Mouse (Mus musculus) hindbrain, embryonic 16.5 days (tissue): ENCODE results near the gene Clmp. TPM values are rescaled to one million over a fixed set of nuclear protein-coding genes. Genes with fewer than 3 reads are reported as not detected.

ENCODE experiments used
- ATAC-seq: fragments of 200-750 bp; cut with Nextera tagmentation; 2 replicates; pipeline ENCODE4 v1.8.0; 2017; ENCODE audit warnings: moderate TSS enrichment, moderate library complexity
- H3K27ac ChIP-seq: fragments of 300-500 bp; sonication (generic); 2 replicates; pipeline ENCODE4 v1.5.1; 2014; ENCODE audit warnings: low read depth, mild to moderate bottlenecking, control low read depth, low read length, moderate library complexity
- H3K27me3 ChIP-seq: fragments of 300-500 bp; sonication (generic); replicated peaks from 2 replicates; pipeline ENCODE4 v1.6.1; 2014; ENCODE audit warnings: low read length; ENCODE audit not compliant: control insufficient read depth, insufficient read depth
- H3K36me3 ChIP-seq: fragments of 300-500 bp; sonication (generic); 2 replicates; pipeline ENCODE4 v1.6.1; 2014; ENCODE audit warnings: mild to moderate bottlenecking, low read length, moderate library complexity, mixed read lengths; ENCODE audit not compliant: control insufficient read depth, insufficient read depth
- H3K4me1 ChIP-seq: fragments of 300-500 bp; sonication (generic); 2 replicates; pipeline ENCODE4 v1.6.1; 2014; ENCODE audit warnings: low read depth, low read length; ENCODE audit not compliant: control insufficient read depth, insufficient read depth
- H3K4me2 ChIP-seq: fragments of 300-500 bp; sonication (generic); 2 replicates; pipeline ENCODE4 v1.6.1; 2014; ENCODE audit warnings: mild to moderate bottlenecking, low read length, control low read depth, moderate library complexity
- H3K4me3 ChIP-seq: fragments of 300-500 bp; sonication (generic); 2 replicates; pipeline ENCODE4 v1.5.1; 2014; ENCODE audit warnings: mild to moderate bottlenecking, low read length, control low read depth, moderate library complexity
- H3K9ac ChIP-seq: fragments of 300-500 bp; sonication (generic); 2 replicates; pipeline ENCODE4 v1.6.1; 2014; ENCODE audit warnings: low read depth, mild to moderate bottlenecking, control low read depth, low read length, moderate library complexity
- H3K9me3 ChIP-seq: fragments of 300-500 bp; sonication (generic); 2 replicates; pipeline ENCODE4 v1.6.1; 2014; ENCODE audit warnings: mild to moderate bottlenecking, low read length, moderate library complexity; ENCODE audit not compliant: control insufficient read depth
- WGBS: fragments of 180-500 bp; shearing (Covaris S2); extraction: QIAGEN DNeasy Blood & Tissue Kit; methylation state at CpG from one replicate; pipeline ENCODE4 v1.1.7; 2014; 5-methylcytosine and 5-hydroxymethylcytosine counted together
- polyA plus RNA-seq: library from polyadenylated mRNA; unstranded; fragments of >200 nt; fragmentation: Nextera tagmentation; extraction: Ambion mirVana; gene quantifications from 2 replicates; pipeline ENCODE4 v1.2.1, GENCODE M21; 2015

Gene Clmp
- polyA plus RNA-seq, 1 experiment from 2014 or later: 49.1 TPM

DNA sequence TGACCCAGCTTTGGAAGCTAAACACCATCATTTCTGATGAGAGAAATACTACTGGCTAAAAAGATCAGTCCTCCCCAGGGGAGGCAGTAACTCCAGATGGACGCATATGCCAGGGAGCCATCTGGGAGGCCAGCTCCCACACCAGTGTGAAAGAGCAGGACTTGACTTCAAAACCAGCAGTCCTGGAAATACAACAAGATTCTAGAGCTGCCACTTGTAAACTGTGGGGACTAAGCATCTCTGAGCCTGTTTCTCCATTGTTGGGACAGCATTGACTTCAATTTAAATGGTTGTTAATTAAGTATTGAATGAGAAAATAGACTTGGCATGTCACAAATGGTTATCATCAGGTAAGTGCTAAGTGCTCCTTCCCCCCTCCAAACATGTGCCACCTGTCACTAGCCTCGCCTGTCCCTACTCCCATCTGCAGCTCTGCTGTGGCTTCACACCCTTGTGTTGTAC, 37.6 kb downstream of the Clmp start:
- Histone ChIP-seq H3K9me3 (no peaks in the 10 kb centered on the region), H3K36me3 (no peaks in the 10 kb centered on the region), H3K9ac (no peak overlapping the region), H3K27ac (no peak overlapping the region), H3K4me2 (no peak overlapping the region), H3K4me3 (no peak overlapping the region), H3K4me1 (no peaks in the 10 kb centered on the region; the same call in none of the 2 replicates), H3K27me3 (no peaks in the 10 kb centered on the region)
- 47% methylated on average over 2 of the region's 2 CpGs for WGBS
- no peak for ATAC-seq

DNA sequence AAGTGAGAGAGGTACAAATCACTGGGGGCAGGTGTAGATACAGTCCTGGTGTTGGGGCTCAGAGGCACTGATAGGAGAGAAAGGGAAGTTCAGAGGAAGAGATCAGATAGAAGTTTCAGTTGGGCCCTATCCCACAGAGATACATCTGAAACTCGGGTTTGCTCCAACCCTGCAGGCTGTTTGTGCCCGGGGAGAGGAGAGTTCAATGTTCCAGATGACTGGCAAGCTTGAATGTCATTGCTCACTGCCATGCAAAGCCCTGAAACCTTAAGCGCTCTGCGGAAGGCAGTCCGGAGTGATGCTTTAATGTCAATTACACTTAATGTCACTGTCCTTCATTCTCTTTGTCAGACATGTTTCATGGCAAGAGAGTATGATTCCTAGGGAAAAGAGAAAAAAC, 39.2 kb downstream of the Clmp start:
- Histone ChIP-seq H3K27ac (no peak overlapping the region), H3K4me1 (no peaks in the 10 kb centered on the region; the same call in none of the 2 replicates), H3K9me3 (no peaks in the 10 kb centered on the region), H3K36me3 (no peaks in the 10 kb centered on the region), H3K9ac (no peak overlapping the region), H3K27me3 (no peaks in the 10 kb centered on the region), H3K4me3 (no peak overlapping the region), H3K4me2 (no peak overlapping the region)
- 39% methylated on average over 5 of the region's 5 CpGs for WGBS
- ATAC-seq: no peak

DNA sequence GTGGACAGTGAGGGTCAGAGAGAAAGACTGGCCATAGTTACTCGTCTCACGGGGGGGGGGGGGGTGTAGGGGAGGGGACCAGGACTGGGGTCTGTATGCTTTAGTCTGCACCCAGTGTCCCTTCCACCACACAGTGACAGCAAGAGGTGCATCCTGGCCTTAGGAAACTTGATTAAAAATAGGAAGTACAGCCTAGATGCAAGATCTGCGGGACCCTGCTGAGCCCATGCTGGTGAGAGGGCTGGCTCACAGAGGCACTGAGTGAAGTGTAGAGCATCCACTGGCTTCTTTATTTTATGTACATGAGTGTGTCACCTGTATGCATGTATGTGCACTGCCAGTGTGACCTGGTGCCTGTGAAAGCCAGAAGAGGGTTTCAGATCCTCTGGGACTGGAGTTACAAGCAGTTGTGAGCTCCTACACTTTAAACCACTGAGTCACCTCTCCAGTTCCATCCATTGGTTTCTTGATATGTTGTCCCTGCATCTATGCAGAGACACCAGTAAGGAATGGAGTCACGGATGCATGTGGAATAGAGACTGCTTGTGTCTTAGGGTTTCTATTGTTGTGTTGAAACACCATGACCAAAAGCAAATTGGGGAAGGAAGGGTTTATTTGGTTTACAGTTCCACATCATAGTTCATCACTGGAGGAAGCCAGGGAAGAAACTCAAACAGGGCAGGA, 41.5 kb downstream of the Clmp start:
- H3K4me1 ChIP-seq: peaks cover 14% of the 10 kb centered on the region
- H3K4me2 ChIP-seq: no peak overlapping the region
- H3K36me3 ChIP-seq: no peaks in the 10 kb centered on the region
- no peak overlapping the region for H3K4me3 ChIP-seq
- no peaks in the 10 kb centered on the region for H3K9me3 ChIP-seq
- no peak for ATAC-seq
- no peak overlapping the region for H3K27ac ChIP-seq
- H3K9ac ChIP-seq: no peak overlapping the region
- H3K27me3 ChIP-seq: no peaks in the 10 kb centered on the region
- 70% methylated on average over 4 of the region's 4 CpGs for WGBS

DNA sequence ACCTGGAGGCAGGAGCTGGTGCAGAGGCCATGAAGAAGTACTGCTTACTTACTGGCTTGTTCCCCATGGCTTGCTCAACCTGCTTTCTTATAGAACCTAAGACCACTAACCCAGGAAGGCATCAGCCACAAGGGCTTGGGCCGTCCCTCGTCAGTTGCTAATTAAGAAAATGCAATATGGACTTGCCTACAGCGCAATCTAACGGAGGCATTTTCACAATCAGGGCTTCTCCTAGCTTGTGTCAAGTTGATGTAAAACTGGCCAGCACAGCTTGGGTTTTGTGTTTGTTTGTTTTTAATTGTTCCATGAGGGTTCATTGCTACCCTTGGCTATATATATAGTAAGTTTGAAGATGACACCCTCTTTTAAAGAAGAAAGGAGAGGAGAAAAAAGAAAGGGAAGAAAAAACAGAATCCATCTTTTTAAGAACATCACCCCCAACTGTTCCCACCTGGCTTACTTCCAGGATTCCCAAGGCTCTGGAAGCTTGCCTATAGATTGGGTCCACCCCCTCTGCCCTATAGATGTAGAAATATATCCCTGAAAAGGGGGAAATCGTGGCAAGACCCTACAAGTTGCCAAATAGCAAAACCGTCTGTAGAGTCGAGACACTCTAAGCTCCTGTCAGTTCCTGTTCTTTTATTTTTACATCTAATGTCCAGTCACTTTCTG, 42.2 kb downstream of the Clmp start:
- no peak overlapping the region for H3K4me3 ChIP-seq
- H3K36me3 ChIP-seq: no peaks in the 10 kb centered on the region
- no peak overlapping the region for H3K9ac ChIP-seq
- 80% methylated on average over 7 of the region's 7 CpGs for WGBS
- no peak for ATAC-seq
- peaks cover 14% of the 10 kb centered on the region for H3K4me1 ChIP-seq
- no peak overlapping the region for H3K4me2 ChIP-seq
- H3K9me3 ChIP-seq: no peaks in the 10 kb centered on the region
- no peak overlapping the region for H3K27ac ChIP-seq
- no peaks in the 10 kb centered on the region for H3K27me3 ChIP-seq

DNA sequence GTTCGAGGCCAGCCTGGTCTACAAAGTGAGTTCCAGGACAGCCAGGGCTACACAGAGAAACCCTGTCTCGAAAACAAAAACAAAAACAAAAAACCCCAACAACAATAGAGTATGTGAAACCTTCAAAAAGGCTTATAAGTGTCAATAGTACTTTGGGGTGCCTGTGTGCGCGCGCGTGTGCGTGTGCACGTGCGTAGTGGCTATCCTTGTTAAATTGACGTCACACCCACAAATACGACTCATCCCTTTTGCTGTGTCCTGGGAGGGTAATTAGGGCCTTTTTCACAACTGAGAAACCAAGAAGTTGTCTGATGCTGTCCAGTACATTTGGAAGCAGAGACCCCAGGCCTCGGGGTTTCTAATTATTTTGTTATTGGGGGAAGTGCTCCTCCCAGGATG, 44.5 kb downstream of the Clmp start:
- no peaks in the 10 kb centered on the region for H3K27me3 ChIP-seq
- peak overlapping the region; percentile 67 for H3K9ac ChIP-seq
- H3K27ac ChIP-seq: peak overlapping the region; percentile 76
- ATAC-seq: peak; percentile 26; the same call in 1 of the 2 replicates
- no peaks in the 10 kb centered on the region for H3K9me3 ChIP-seq
- peaks cover 14% of the 10 kb centered on the region for H3K4me1 ChIP-seq
- H3K36me3 ChIP-seq: no peaks in the 10 kb centered on the region
- peak overlapping the region; percentile 36 for H3K4me3 ChIP-seq
- 67% methylated on average over 12 of the region's 12 CpGs for WGBS
- peak overlapping the region; percentile 57 for H3K4me2 ChIP-seq

GRCm38 (mm10) chr9:40730701-40731590, 45.2 kb downstream of the Clmp start:
- H3K27me3 ChIP-seq: no peaks in the 10 kb centered on the region
- peak overlapping the region; percentile 67 for H3K9ac ChIP-seq
- H3K27ac ChIP-seq: peak overlapping the region; percentile 76
- peak overlapping the region; percentile 36 for H3K4me3 ChIP-seq
- no peaks in the 10 kb centered on the region for H3K9me3 ChIP-seq
- under 1% methylated on average over 35 of the region's 35 CpGs for WGBS
- peak; percentile 69 for ATAC-seq
- H3K4me1 ChIP-seq: peaks cover 14% of the 10 kb centered on the region
- H3K36me3 ChIP-seq: no peaks in the 10 kb centered on the region
- H3K4me2 ChIP-seq: peak overlapping the region; percentile 57

- H3K9ac ChIP-seq: no peak overlapping the region
- H3K4me3 ChIP-seq: peak overlapping the region; percentile 36; the same call in 1 of the 2 replicates
- no peaks in the 10 kb centered on the region for H3K27me3 ChIP-seq
- WGBS: 18% methylated on average over 7 of the region's 7 CpGs
- peak overlapping the region; percentile 76 for H3K27ac ChIP-seq
- peak overlapping the region; percentile 57 for H3K4me2 ChIP-seq
- H3K4me1 ChIP-seq: peaks cover 14% of the 10 kb centered on the region
- no peaks in the 10 kb centered on the region for H3K9me3 ChIP-seq
- ATAC-seq: 0 out of 2 replicates have a peak, but pooled peaks have one; percentile 18
- no peaks in the 10 kb centered on the region for H3K36me3 ChIP-seq
Measured at GRCm38 (mm10) chr9:40731591-40732048, 45.9 kb downstream of the Clmp start.

DNA sequence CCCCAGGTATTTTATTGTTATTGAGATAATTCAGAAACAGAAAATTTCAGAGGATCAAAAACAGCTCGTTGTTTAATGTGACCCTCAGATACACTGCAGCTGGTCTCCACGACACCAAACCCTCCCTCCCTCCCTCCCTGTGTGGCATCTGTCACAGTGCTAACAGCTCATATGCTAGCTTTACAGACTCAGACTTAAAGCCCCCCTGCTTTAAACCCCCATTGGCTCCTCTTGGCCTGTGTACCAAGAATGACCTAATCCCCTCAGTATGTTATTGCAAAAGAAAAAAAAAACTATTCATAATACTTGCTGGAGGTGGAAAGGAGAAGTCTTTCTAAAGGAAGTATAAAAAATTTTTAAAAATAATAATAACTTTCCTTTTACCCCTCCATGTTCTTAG, 46.5 kb downstream of the Clmp start:
- H3K9ac ChIP-seq: no peak overlapping the region
- WGBS: 5% methylated on average over 2 of the region's 2 CpGs
- no peak overlapping the region for H3K4me3 ChIP-seq
- no peaks in the 10 kb centered on the region for H3K9me3 ChIP-seq
- no peak overlapping the region for H3K27ac ChIP-seq
- peaks cover 14% of the 10 kb centered on the region for H3K4me1 ChIP-seq
- no peak; the same call in 1 of the 2 replicates for ATAC-seq
- no peaks in the 10 kb centered on the region for H3K36me3 ChIP-seq
- H3K27me3 ChIP-seq: no peaks in the 10 kb centered on the region
- H3K4me2 ChIP-seq: no peak overlapping the region
